Mouse (Mus musculus) spleen, adult 18-20 months (tissue): ENCODE measurements around the gene Arhgap33.
"Not testable (repeated sequence)": the region's sequence is repeated elsewhere in the genome, so short reads cannot be mapped to it uniquely, and the experiment has no call there.

Experiments
- DNase-seq, 2 experiments: peaks; one replicate each; pipeline ENCODE4 v3.0.0; 2022; ENCODE audit warnings: mixed read lengths in 2 of 2

Gene Arhgap33

GRCm38 (mm10) chr7:30552102-30553020 lies 17.5 kb upstream of the Arhgap33 start, which contains the start of the genes Hspb6 and Proser3:
Gene Hspb6, plus strand, starts transcription at chr7:30552178.
Gene Proser3, minus strand, starts transcription at chr7:30552299.
- peak; percentile 89 to 90 for DNase-seq

- DNase-seq = no peak
Observed at GRCm38 (mm10) chr7:30551445-30552101, 16.7 kb upstream of the Arhgap33 start.

- DNase-seq = no peak
Observed at GRCm38 (mm10) chr7:30550603-30551002, 15.7 kb upstream of the Arhgap33 start.

GRCm38 (mm10) chr7:30549880-30550279 lies 15.0 kb upstream of the Arhgap33 start:
- no peak for DNase-seq

GRCm38 (mm10) chr7:30544327-30544726 lies 9.5 kb upstream of the Arhgap33 start:
- no peak for DNase-seq

GRCm38 (mm10) chr7:30540572-30540971 lies 5.7 kb upstream of the Arhgap33 start:
- DNase-seq = no peak

- no peak for DNase-seq
Observed at GRCm38 (mm10) chr7:30533941-30534632, 773 bp downstream of the Arhgap33 start.

- DNase-seq = no peak
Observed at GRCm38 (mm10) chr7:30532931-30533330, 1.9 kb downstream of the Arhgap33 start.

- DNase-seq = no peak
Observed at GRCm38 (mm10) chr7:30531291-30531815, 3.5 kb downstream of the Arhgap33 start.

GRCm38 (mm10) chr7:30526981-30527380 lies 7.9 kb downstream of the Arhgap33 start:
- no peak for DNase-seq

- no peak for DNase-seq
Observed at GRCm38 (mm10) chr7:30526399-30526798, 8.5 kb downstream of the Arhgap33 start.

GRCm38 (mm10) chr7:30525954-30526353 lies 8.9 kb downstream of the Arhgap33 start:
- no peak for DNase-seq

- no peak for DNase-seq
Observed at GRCm38 (mm10) chr7:30524487-30524886, 10.4 kb downstream of the Arhgap33 start.

- DNase-seq = no peak
Observed at GRCm38 (mm10) chr7:30522871-30523270, 12.0 kb downstream of the Arhgap33 start.

- DNase-seq = no peak
Observed at GRCm38 (mm10) chr7:30520856-30521255, 14.0 kb downstream of the Arhgap33 start.

GRCm38 (mm10) chr7:30520396-30520795 lies 14.5 kb downstream of the Arhgap33 start:
- DNase-seq = no peak

- DNase-seq = no peak
Observed at GRCm38 (mm10) chr7:30518325-30518724, 16.5 kb downstream of the Arhgap33 start.

GRCm38 (mm10) chr7:30515003-30515760 lies 19.7 kb downstream of the Arhgap33 start:
- DNase-seq = no peak

GRCm38 (mm10) chr7:30508061-30508460 lies 26.8 kb downstream of the Arhgap33 start:
- no peak for DNase-seq

- DNase-seq = not testable (repeated sequence)
Observed at GRCm38 (mm10) chr7:30501159-30501558, 33.7 kb downstream of the Arhgap33 start.

GRCm38 (mm10) chr7:30495506-30496042 lies 39.3 kb downstream of the Arhgap33 start:
- not testable (repeated sequence) for DNase-seq

GRCm38 (mm10) chr7:30493401-30493931 lies 41.4 kb downstream of the Arhgap33 start, which contains the start of gene Prodh2:
Gene Prodh2, plus strand, starts transcription at chr7:30493622.
- DNase-seq = no peak
